Mouse (Mus musculus) left cerebral cortex, adult 11 months (tissue): Measurements from ENCODE around the gene Fggy.

Experiments
- DNase-seq: peaks from one replicate; pipeline ENCODE4 v3.0.0; 2022; ENCODE audit warnings: low spot score

Gene Fggy

DNA sequence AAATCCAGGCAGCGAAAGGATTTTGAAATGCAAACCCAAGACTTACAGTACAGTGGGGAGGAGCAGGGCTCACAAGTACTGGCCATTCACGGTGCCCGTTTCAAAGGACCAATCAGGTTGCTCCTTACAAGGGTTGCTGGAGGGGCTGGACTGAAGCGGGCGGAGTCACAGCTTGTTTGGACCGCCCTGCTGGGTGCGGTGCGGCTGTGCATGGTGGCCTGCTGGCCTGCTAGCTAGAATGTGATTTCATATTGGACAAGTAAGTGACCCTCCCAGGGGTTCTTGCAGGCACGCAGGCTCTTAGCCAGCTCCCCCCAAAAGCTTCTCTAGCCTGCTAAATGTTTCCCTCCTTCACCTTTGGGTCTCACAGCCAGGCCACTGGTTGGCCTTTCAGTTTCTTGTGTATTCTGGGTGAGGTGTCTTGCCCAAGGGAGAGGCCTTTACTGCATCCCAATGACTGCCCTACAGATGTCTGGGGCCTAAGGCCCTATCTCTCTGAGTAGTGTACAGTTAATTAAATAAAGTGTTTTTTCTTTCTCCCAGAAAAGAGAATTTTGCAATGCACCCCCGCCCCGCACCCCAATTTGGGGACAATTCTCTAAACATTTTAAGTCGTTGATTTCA lies at the start of gene Fggy:
TSS of gene Fggy (plus strand) at position 175 of the 624 bp plus-strand sequence.
- peak; percentile 96 for DNase-seq

DNA sequence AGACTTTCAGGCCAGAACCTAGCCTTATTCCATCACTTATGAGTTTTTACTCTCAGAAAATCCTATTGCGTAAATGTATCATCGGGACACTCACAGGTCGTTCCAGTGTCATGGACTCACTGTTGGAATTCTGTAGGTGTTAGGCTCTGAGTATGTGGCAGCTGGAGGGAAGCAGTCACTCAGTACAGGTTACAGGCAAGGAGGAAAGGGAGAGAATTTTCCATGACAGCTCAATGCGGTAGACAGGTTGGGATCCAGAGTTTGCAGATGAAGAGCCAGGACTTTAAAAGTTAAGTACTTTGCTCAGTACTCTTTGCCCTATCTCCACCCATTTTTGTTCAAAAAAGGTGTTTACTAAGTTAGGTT lies 49.4 kb upstream of the Fggy start:
- no peak for DNase-seq

DNA sequence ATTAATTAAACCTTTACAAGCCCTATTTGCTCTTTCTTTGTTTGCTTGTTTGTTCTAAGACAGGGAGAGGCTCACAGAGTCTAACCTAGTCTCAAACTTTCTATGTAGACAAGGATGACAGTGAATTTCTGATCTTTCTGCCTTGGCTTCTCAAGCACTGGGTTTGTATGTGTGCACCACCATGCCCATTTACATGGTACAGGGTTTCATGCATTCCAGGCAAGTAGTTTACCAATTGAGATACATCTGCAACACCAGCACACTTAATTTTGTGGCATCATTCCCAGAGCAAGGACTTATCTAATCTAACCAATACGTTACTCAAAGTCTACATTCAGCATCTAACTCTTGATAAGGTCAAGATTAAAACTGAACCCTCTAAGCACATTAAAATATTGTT lies 38.9 kb upstream of the Fggy start:
- DNase-seq: no peak

DNA sequence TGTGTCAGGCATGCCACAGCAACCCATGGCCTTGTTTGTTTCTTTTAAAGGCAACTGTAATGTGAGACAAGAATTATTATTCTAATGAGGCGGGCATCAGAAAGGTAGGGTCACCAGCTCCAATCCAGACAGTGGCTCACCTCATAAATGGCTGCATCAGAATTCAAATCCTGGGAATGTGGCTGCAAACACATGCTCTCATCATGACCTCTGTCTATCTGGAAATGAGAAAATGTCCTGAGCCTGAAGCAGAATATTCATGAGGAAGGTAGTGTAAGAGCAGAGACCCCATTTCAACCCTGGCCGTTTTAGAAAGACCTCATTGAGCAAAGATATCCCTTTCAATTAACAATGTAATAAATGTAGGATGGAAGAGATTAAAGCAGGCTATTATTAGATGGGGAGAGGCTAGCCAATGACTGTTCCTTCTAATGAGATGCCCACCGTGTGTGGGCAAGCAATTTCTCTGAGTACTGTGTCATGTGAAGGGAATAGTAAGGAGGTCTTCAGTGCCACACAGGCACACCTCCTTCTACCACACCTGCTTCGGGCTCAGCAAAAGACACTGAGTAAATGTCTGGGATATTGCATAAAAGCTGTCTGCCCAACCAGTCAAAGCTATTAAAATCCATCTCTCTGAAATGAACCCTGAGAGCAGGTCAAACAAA lies 37.2 kb upstream of the Fggy start:
- no peak for DNase-seq

DNA sequence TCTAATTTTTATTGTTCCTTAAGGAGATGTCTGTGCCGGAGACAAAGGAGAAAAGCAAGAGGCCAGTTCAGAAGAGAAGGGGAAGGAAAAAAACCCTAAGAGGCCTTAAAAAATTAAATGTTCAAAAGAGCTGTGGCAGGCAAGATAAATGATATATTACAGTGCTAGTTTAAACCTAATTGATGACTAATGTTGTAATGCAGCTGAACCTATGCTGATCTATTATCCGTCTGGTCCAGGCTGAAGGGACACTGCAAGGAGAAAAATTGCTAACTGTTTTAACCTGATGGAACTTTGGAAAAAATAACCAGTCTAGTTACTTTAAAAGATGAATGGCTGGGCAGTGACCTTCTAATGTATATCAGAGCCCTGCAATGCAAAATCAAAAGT lies 36.7 kb upstream of the Fggy start:
- DNase-seq: no peak

- DNase-seq: no peak
Measured at GRCm38 (mm10) chr4:95526588-95526987, 30.7 kb upstream of the Fggy start.

GRCm38 (mm10) chr4:95530757-95531156 lies 26.6 kb upstream of the Fggy start:
- no peak for DNase-seq

DNA sequence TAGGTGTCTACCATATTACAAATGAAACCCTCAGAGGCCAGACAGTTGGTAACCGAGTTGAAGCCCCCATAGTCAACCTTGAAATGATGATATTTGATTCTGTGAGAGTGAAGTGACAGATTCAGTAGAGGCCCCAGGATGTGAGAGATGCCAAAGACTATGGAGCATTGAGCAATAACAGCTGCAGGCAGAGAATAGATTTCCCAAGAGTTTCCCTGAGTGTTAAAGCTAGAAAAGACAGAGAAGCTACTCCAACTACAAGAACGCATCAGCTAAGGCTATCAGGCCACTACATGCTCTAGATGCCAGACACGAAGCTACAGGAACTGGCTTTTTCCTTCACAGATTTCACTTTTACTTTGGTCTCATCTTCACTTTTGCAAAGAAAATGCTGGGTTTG lies 23.4 kb upstream of the Fggy start:
- no peak for DNase-seq

GRCm38 (mm10) chr4:95541382-95542038 lies 15.8 kb upstream of the Fggy start:
- DNase-seq: no peak

GRCm38 (mm10) chr4:95542039-95542790 lies 15.1 kb upstream of the Fggy start:
- DNase-seq: no peak

- no peak for DNase-seq
Measured at GRCm38 (mm10) chr4:95543529-95543928, 13.8 kb upstream of the Fggy start.

DNA sequence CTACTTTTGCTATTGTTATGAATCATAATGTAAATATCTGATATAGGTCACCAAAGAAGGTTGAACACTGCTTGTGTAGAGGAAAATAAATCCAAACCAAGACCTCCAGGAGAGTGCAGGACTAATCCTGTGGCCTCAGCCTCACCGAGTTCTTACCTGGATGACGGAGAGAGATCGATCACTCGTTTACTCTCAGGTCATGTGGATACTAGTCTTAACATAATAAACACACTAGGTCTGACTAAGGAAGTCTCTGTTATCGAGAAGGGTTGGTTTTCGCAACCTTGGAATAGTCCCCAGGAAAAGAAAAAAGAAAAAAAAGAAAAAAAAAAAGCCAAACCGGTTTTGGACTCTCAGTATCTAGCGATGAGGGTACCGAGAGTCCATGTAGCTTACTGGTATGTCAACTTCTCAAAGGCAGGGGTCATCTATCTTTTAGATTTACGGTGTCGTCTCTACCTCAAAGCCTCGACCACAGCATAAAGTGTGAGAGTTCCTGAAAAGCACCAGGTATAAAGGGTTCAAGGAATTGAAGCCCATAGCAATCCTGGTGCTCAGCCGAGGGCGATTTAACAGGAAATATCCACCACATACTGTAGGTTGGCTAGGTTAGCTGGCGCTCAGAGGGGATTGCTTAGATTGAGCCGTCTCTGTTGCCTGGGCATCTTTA lies 509 bp upstream of the Fggy start:
- no peak for DNase-seq

DNA sequence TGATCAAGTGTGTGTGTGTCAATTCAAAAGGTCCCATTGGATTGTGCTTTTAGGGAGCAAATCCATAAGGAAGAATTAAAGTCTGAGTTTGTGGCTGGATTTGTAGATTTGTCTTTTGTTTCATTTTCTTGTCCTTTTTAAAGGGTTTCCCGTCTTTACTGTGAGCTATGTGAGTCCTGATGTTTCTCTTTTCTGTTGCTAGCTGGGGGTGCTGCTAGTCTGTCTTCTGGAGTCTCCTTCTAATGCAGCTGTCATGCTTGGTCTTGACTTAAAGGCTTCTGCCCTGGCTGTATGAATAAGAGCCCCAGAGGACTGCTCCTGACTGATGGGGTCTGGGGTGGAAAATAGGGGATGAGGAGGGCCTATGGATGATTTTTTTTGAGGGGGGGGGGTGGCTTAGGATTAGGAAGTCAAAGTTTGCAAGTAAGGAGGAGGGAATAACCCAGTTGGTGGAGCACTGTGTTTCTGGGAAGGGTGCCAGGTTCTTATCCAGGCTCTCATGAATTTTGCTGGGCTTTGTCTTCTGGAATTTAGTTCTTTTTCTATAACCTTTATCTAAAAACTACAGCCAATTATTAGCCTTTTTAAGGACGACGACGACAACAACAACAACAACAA lies 1.1 kb downstream of the Fggy start:
- no peak for DNase-seq

GRCm38 (mm10) chr4:95571621-95572020 lies 14.3 kb downstream of the Fggy start:
- DNase-seq: no peak

- no peak for DNase-seq
Measured at GRCm38 (mm10) chr4:95573704-95574103, 16.4 kb downstream of the Fggy start.

GRCm38 (mm10) chr4:95575411-95575911 lies 18.2 kb downstream of the Fggy start:
- DNase-seq: no peak

- no peak for DNase-seq
Measured at GRCm38 (mm10) chr4:95579183-95579582, 21.9 kb downstream of the Fggy start.

- no peak for DNase-seq
Measured at GRCm38 (mm10) chr4:95584107-95584762, 26.9 kb downstream of the Fggy start.

DNA sequence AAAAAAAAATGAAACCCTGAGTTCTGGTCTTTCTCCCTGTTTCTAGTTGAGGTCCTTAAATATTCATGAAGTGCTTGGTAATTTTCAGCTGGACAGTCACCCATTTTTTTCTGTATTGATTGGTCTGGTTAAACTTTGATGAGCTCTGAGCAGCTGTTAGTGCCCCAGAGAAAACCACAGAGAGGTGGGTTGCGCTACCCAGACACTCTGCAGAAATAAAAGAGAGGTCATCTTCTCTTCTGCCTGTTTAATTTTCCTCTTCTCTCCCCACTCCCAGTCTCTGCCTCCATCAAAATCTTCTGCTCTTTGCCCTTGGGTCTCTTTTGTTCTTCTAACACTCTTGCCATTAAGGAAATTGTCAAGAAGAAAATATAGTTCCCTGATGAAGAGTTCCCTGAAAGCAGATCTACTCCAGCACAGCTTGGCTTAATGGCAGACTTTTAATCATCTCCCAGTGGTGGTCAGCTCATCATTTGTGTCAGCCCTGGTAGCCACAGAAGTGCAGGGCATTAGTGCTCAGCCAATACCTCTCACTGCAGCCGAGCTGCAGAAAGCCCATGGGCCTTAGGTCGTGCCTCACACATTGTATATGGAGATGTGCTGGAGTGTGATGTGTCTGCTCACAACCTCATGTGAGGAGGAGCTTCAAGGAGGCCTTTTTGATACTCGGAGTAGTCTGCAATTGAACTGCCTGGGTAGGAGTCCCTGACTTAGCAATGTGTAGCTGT lies 29.1 kb downstream of the Fggy start:
- DNase-seq: no peak

DNA sequence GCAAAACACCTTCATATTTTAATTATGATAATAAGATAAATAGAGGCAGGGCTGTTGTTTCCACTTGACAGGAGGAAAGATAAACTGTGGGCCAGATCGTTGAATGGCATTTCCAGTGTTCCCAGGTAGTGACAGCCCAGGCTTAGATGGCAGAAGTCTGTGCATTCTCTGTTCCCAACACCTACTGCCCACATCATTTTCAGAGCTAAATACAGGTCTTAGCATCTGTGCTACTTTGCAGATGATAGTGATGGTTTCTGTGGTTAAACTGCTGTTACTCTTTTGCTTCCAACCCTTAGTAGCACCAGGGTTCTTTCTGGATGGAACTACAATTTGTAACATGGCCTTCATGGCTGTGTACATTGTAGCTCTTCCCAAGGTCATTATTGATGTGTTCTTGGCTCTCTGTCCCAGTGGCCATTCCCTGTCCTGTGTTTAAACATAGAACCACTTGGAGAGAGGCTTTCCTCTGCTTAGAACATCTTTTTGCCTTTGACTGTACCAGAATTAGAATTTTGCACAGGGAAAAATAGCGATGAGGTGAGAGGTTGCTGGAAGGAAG lies 31.5 kb downstream of the Fggy start:
- DNase-seq: peak; percentile 38
